ENCODE assay signal across 7 mouse cellular contexts in the genomic region with DNA sequence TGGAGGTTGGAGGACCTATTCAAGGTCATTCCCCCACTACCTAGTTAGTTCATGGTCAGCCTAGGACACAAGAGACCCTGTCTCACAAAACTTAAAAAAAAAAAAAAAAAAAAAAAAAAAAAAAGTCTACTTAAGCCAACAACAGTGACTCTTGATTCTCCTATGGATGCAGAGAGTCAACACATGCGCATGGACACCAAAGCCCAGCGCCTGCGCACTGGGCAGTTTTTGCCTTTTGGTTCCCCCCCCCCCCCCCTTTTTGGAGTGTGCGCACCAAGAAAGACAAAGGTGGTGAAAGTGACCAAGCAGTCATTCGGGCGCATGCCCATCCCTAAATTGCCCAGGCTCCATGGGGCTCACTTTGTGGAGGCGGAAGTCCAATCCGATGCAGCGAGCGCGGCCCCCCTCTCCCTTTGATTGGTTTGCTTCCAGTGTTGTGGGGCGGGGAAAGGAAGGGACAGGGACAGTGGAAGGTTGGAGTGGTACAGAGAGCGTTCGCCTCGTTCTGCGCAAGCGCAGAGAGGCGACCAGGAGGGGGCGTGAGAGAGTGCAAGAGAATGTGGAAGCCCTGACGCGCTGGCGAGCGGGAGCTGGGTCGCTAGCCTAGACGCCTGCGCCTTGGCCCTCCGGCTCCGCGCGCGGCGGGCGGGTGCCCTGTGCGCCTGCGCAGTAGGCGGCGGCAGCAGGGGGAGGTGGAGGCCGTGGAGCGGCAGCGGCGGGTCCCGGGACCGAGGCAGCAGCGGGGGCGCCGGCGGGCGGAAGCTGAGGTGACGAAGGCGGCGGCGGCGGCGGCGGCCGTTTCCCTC. TPM values are rescaled to one million over a fixed set of nuclear protein-coding genes. Genes with fewer than 3 reads are reported as not detected.
DNase-seq lines count a peak whose midpoint lies in the region; ATAC-seq lines count a peak whose summit lies in the region.

Gene Fxr2 (plus strand): TSS at position 707 of the 806 bp plus-strand sequence.

- ATAC-seq in intestine, embryonic 15.5 days: peak; percentile 99

- H3K27ac ChIP-seq in intestine, embryonic 15.5 days: peak within 1 kb of the TSS; percentile 97
- H3K27ac ChIP-seq in midbrain, embryonic 10.5 days (replicated peaks): peak within 1 kb of the TSS; percentile 98

- DNase-seq in adrenal gland, adult 2 months: peak; percentile 100
- peak; percentile 100 for DNase-seq in embryo, embryonic 11.5 days (ENCODE audit: low read depth, low spot score)
- DNase-seq in gastrocnemius, postnatal 36 days: peak; percentile 100
- DNase-seq in left cerebral cortex, postnatal 25 days (ENCODE audit: low spot score in 2 of 2): peak; percentile 100
- DNase-seq in midbrain, embryonic 10.5 days (ENCODE audit: low spot score): peak; percentile 100
- peak; percentile 100 for DNase-seq in right cerebral cortex, postnatal 4 days

- H3K4me2 ChIP-seq in intestine, embryonic 15.5 days (replicated peaks): peak within 1 kb of the TSS; percentile 60

- no peaks in the 10 kb centered on the region for H3K27me3 ChIP-seq in intestine, embryonic 15.5 days (replicated peaks)
- no peaks in the 10 kb centered on the region for H3K27me3 ChIP-seq in midbrain, embryonic 10.5 days (ENCODE audit: low read depth, poor library complexity, severe bottlenecking)

- no peaks in the 10 kb centered on the region for H3K36me3 ChIP-seq in intestine, embryonic 15.5 days
- H3K36me3 ChIP-seq in midbrain, embryonic 10.5 days: peaks cover 28% of the 10 kb centered on the region

- peaks cover 5% of the 10 kb centered on the region; the same call in 1 of the 2 replicates for H3K4me1 ChIP-seq in intestine, embryonic 15.5 days (replicated peaks)
- peaks cover 34% of the 10 kb centered on the region for H3K4me1 ChIP-seq in midbrain, embryonic 10.5 days

- intact Hi-C loops in gastrocnemius, postnatal 36 days (cut with DNase I): no loop called here
- intact Hi-C loops in left cerebral cortex, postnatal 25 days (cut with DNase I): loop anchor here (2.0 kb wide), 1 partner anchor 30 kb away; the partner anchor contains the start of gene Mpdu1

- H3K9me3 ChIP-seq in intestine, embryonic 15.5 days: no peaks in the 10 kb centered on the region
- H3K9me3 ChIP-seq in midbrain, embryonic 10.5 days (replicated peaks): no peaks in the 10 kb centered on the region

- peak within 1 kb of the TSS; percentile 97 for H3K4me3 ChIP-seq in intestine, embryonic 15.5 days (replicated peaks)
- peak within 1 kb of the TSS; percentile 99 for H3K4me3 ChIP-seq in midbrain, embryonic 10.5 days

- peak within 1 kb of the TSS; percentile 96 for H3K9ac ChIP-seq in intestine, embryonic 15.5 days

- WGBS in intestine, embryonic 15.5 days: under 1% methylated on average over 52 of the region's 56 CpGs
- under 1% methylated on average over 50 of the region's 56 CpGs for WGBS in midbrain, embryonic 10.5 days

RNA-seq across cellular contexts. Expression of gene Fxr2, which starts in this region (rescaled TPM):
- total RNA-seq in adrenal gland, adult 2 months (2021): 100 to 1,000 TPM in 1 of 2 experiments, 10 to 100 TPM in 1; 69.6 to 105 TPM
- polyA plus RNA-seq in adrenal gland, adult 2 months (2012; rRNA removed): 69.8 and 81.6 TPM in 2 replicates
- total RNA-seq in gastrocnemius, postnatal 36 days (2021): 10 to 100 TPM; 77.7 to 91.9 TPM
- 15.6 and 21.2 TPM in 2 replicates for polyA plus RNA-seq in intestine, embryonic 15.5 days (2015; fragmentation: Nextera tagmentation; extraction: Ambion mirVana)
- 100 to 1,000 TPM; 122 to 133 TPM for total RNA-seq in left cerebral cortex, postnatal 25 days (2021)
- 36.2 and 39.1 TPM in 2 replicates for polyA plus RNA-seq in midbrain, embryonic 10.5 days (2016; fragmentation: Nextera tagmentation; extraction: Ambion mirVana)

Comparison
In these comparisons a context has a peak if more than half of its experiments do, and no peak if none do; other contexts are left out.
1. Peak in every context shown above with its lines: DNase-seq, ATAC-seq, H3K4me3 ChIP-seq and H3K27ac ChIP-seq.